11 mouse cellular contexts compared by ENCODE assay signal in the genomic region with DNA sequence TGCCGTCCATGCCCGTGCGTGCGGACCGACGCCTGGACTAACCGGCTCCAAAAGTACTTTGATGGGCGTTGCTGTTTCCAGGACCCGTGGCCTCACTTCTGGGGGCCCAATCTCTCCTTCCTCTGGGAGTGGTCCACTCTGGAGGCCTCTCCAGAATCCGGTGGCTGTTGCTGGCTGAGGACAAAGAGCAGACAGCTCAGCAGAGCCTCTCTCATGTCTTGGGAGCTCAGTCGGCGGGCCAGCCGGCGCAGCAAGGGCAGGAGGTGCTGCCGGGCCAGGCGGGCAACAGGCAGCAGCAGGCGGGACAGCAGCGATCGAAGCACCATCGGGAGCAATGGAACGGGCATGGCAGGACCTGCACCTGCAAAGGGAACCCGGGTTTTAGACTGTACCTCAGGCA. TPM values are rescaled to one million over a fixed set of nuclear protein-coding genes. Genes with fewer than 3 reads are reported as not detected.
DNase-seq lines count a peak whose midpoint lies in the region; ATAC-seq and TF ChIP-seq lines count a peak whose summit lies in the region.
"Had no signal": no experiment of that assay in that cellular context is flagged by ENCODE, and none has a peak within 500 bp of the region (broad histone marks: within the 10 kb centered on the region; RNA-seq: fewer than 3 reads in every experiment).

No protein-coding gene starts in this region.

- H3K4me3 ChIP-seq in erythroblast, embryonic 14.5 days (replicated peaks) = peak overlapping the region; percentile 64
- H3K4me3 ChIP-seq in kidney, embryonic 16.5 days (ENCODE audit: low read length) = peak overlapping the region; percentile 15
- no peak overlapping the region for H3K4me3 ChIP-seq in embryonic facial prominence, embryonic 11.5 days (ENCODE audit: low read depth, low read length)
- H3K4me3 ChIP-seq in liver, embryonic 14.5 days (ENCODE audit: insufficient read depth in 1 of 2, low read depth in 2 of 2, low read length in 2 of 2) = no peak overlapping the region
- H3K4me3 ChIP-seq: hindbrain, embryonic 15.5 days had no signal

- peak overlapping the region; percentile 26; the same call in 1 of the 2 replicates for H3K4me2 ChIP-seq in kidney, embryonic 16.5 days (replicated peaks; ENCODE audit: low read depth, low read length)
- H3K4me2 ChIP-seq in embryonic facial prominence, embryonic 11.5 days (ENCODE audit: low read depth, low read length) = no peak overlapping the region
- H3K4me2 ChIP-seq in liver, embryonic 14.5 days (ENCODE audit: low read depth) = peak overlapping the region; percentile 46
- H3K4me2 ChIP-seq: hindbrain, embryonic 15.5 days had no signal

- H3K4me1 ChIP-seq in erythroblast, embryonic 14.5 days (ENCODE audit: control insufficient read depth) = peaks cover 75% of the 10 kb centered on the region
- H3K4me1 ChIP-seq in kidney, embryonic 16.5 days (ENCODE audit: insufficient read depth, low read length) = peaks cover 38% of the 10 kb centered on the region
- peaks cover 11% of the 10 kb centered on the region for H3K4me1 ChIP-seq in embryonic facial prominence, embryonic 11.5 days (ENCODE audit: control insufficient read depth, insufficient read depth, low read length)
- peaks cover 36 to 47% of the 10 kb centered on the region in 2 experiments for H3K4me1 ChIP-seq in liver, embryonic 14.5 days (replicated peaks; ENCODE audit: control insufficient read depth in 2 of 2, insufficient read depth in 2 of 2, low read length in 1 of 2)

- peak overlapping the region; percentile 61; the same call in 1 of the 2 replicates for H3K27ac ChIP-seq in kidney, embryonic 16.5 days (ENCODE audit: low read length)
- H3K27ac ChIP-seq in embryonic facial prominence, embryonic 11.5 days (replicated peaks; ENCODE audit: low read depth, low read length) = no peak overlapping the region
- no peak overlapping the region for H3K27ac ChIP-seq in liver, embryonic 14.5 days
- H3K27ac ChIP-seq: hindbrain, embryonic 15.5 days had no signal

- 24% methylated on average over 22 of the region's 22 CpGs for WGBS in kidney, embryonic 16.5 days
- WGBS in embryonic facial prominence, embryonic 11.5 days = 10% methylated on average over 22 of the region's 22 CpGs
- WGBS in liver, embryonic 14.5 days (ENCODE audit: insufficient replicate concordance) = 35% methylated on average over 22 of the region's 22 CpGs

- TF ChIP-seq CTCF in liver, embryonic 14.5 days (IDR thresholded peaks at IDR 0.05; ENCODE audit: low read depth) = no peak

- no peaks in the 10 kb centered on the region for H3K9me3 ChIP-seq in erythroblast, embryonic 14.5 days (ENCODE audit: control insufficient read depth, low read length)
- H3K9me3 ChIP-seq in kidney, embryonic 16.5 days (ENCODE audit: low read length) = no peaks in the 10 kb centered on the region
- no peaks in the 10 kb centered on the region for H3K9me3 ChIP-seq in embryonic facial prominence, embryonic 11.5 days (replicated peaks; ENCODE audit: control insufficient read depth, low read length)
- no peaks in the 10 kb centered on the region for H3K9me3 ChIP-seq in liver, embryonic 14.5 days (ENCODE audit: control insufficient read depth, low read length)
- H3K9me3 ChIP-seq: hindbrain, embryonic 15.5 days had no signal

- H3K9ac ChIP-seq in kidney, embryonic 16.5 days (replicated peaks; ENCODE audit: low read length) = peak overlapping the region; percentile 48
- 0 out of 2 replicates have a peak overlapping the region, but pooled peaks have one; percentile 15 for H3K9ac ChIP-seq in embryonic facial prominence, embryonic 11.5 days (replicated peaks; ENCODE audit: low read length)
- H3K9ac ChIP-seq in liver, embryonic 14.5 days (replicated peaks) = peak overlapping the region; percentile 32
- H3K9ac ChIP-seq: hindbrain, embryonic 15.5 days had no signal

- no peaks in the 10 kb centered on the region for H3K36me3 ChIP-seq in erythroblast, embryonic 14.5 days (ENCODE audit: control insufficient read depth)
- no peaks in the 10 kb centered on the region for H3K36me3 ChIP-seq in kidney, embryonic 16.5 days (ENCODE audit: insufficient read depth, low read length)
- no peaks in the 10 kb centered on the region for H3K36me3 ChIP-seq in embryonic facial prominence, embryonic 11.5 days (replicated peaks; ENCODE audit: control insufficient read depth, insufficient read depth, low read depth, low read length)
- H3K36me3 ChIP-seq in liver, embryonic 14.5 days (replicated peaks; ENCODE audit: control insufficient read depth, insufficient read depth, low read depth) = no peaks in the 10 kb centered on the region
- H3K36me3 ChIP-seq: hindbrain, embryonic 15.5 days had no signal

- DNase-seq in kidney, postnatal 14 days = no peak
- DNase-seq in embryonic facial prominence, embryonic 11.5 days (ENCODE audit: low spot score) = no peak
- no peak for DNase-seq in liver, embryonic 14.5 days (ENCODE audit: low read depth in 3 of 3, low spot score in 3 of 3)
- no peak for DNase-seq in right cerebral cortex, postnatal 14 days
- DNase-seq in cerebellum, adult 9-10 months = no peak
- DNase-seq: lung, postnatal 10 days; thymus, postnatal 36 days had no signal

- no peak for ATAC-seq in erythroblast, adult 5-6 weeks (replicated peaks; ENCODE audit: low FRiP score, poor library complexity, severe bottlenecking)
- no peak for ATAC-seq in kidney, embryonic 16.5 days (ENCODE audit: low FRiP score, low TSS enrichment)
- ATAC-seq in embryonic facial prominence, embryonic 11.5 days (replicated peaks; ENCODE audit: insufficient number of reproducible peaks, low FRiP score, low TSS enrichment, low read depth) = no peak
- ATAC-seq in liver, embryonic 14.5 days (ENCODE audit: insufficient read depth) = no peak

- no peak for TF ChIP-seq EP300 in liver, embryonic 14.5 days (IDR thresholded peaks at IDR 0.05; ENCODE audit: low read depth)

- no peaks in the 10 kb centered on the region; the same call in 1 of the 2 replicates for H3K27me3 ChIP-seq in erythroblast, embryonic 14.5 days (ENCODE audit: control insufficient read depth)
- H3K27me3 ChIP-seq in kidney, embryonic 16.5 days (ENCODE audit: insufficient read depth, low read length) = peaks cover 9% of the 10 kb centered on the region; the same call in 1 of the 2 replicates
- H3K27me3 ChIP-seq in embryonic facial prominence, embryonic 11.5 days (ENCODE audit: control insufficient read depth, insufficient read depth, low read length) = peaks cover 5% of the 10 kb centered on the region; the same call in 1 of the 2 replicates
- no peaks in the 10 kb centered on the region; the same call in 1 of the 2 replicates for H3K27me3 ChIP-seq in liver, embryonic 14.5 days (ENCODE audit: control insufficient read depth, insufficient read depth, low read length)

RNA-seq across cellular contexts. Expression of gene Mymx, which starts 0.6 kb away (rescaled TPM):
- polyA plus RNA-seq in erythroblast, embryonic 14.5 days (2012) = 0.44 TPM in 1 of 2 replicates, not detected in the other
- total RNA-seq in erythroblast, adult 5-6 weeks (2015; ENCODE audit: low replicate concordance) = not detected in 2 replicates
- total RNA-seq in erythroblast, adult 5-6 weeks (2017; ENCODE audit: low replicate concordance) = not detected in 2 replicates
- 6.2 and 7.4 TPM in 2 replicates for polyA plus RNA-seq in kidney, embryonic 16.5 days (2015; fragmentation: Nextera tagmentation; extraction: Ambion mirVana)
- 1.6 and 5.6 TPM in 2 replicates for polyA plus RNA-seq in embryonic facial prominence, embryonic 11.5 days (2014; fragmentation: Nextera tagmentation; extraction: Ambion mirVana)
- polyA plus RNA-seq in liver, embryonic 14.5 days (2012; rRNA removed) = 0.10 TPM in 1 of 2 replicates, not detected in the other
- polyA plus RNA-seq in liver, embryonic 14.5 days (2014; fragmentation: Nextera tagmentation; extraction: Ambion mirVana) = not detected in 2 replicates
- polyA plus RNA-seq: hindbrain, embryonic 15.5 days had no signal

RNA-seq across cellular contexts. Expression of gene Slc29a1, which starts 1.9 kb away (rescaled TPM):
- 77.5 and 78.0 TPM in 2 replicates for polyA plus RNA-seq in erythroblast, embryonic 14.5 days (2012)
- total RNA-seq in erythroblast, adult 5-6 weeks (2015; ENCODE audit: low replicate concordance) = 15.9 and 34.5 TPM in 2 replicates
- total RNA-seq in erythroblast, adult 5-6 weeks (2017; ENCODE audit: low replicate concordance) = 32.9 and 46.5 TPM in 2 replicates
- 107 and 116 TPM in 2 replicates for polyA plus RNA-seq in kidney, embryonic 16.5 days (2015; fragmentation: Nextera tagmentation; extraction: Ambion mirVana)
- polyA plus RNA-seq in embryonic facial prominence, embryonic 11.5 days (2014; fragmentation: Nextera tagmentation; extraction: Ambion mirVana) = 52.5 and 58.9 TPM in 2 replicates
- 152 and 218 TPM in 2 replicates for polyA plus RNA-seq in liver, embryonic 14.5 days (2012; rRNA removed)
- 177 and 188 TPM in 2 replicates for polyA plus RNA-seq in liver, embryonic 14.5 days (2014; fragmentation: Nextera tagmentation; extraction: Ambion mirVana)

RNA-seq across cellular contexts. Expression of gene Hsp90ab1, which starts 28.3 kb away (rescaled TPM):
- 36.9 and 62.9 TPM in 2 replicates for polyA plus RNA-seq in erythroblast, embryonic 14.5 days (2012)
- 192 and 222 TPM in 2 replicates for total RNA-seq in erythroblast, adult 5-6 weeks (2015; ENCODE audit: low replicate concordance)
- total RNA-seq in erythroblast, adult 5-6 weeks (2017; ENCODE audit: low replicate concordance) = 246 and 293 TPM in 2 replicates
- polyA plus RNA-seq in kidney, embryonic 16.5 days (2015; fragmentation: Nextera tagmentation; extraction: Ambion mirVana) = 1,922 and 2,030 TPM in 2 replicates
- 1,660 and 1,740 TPM in 2 replicates for polyA plus RNA-seq in embryonic facial prominence, embryonic 11.5 days (2014; fragmentation: Nextera tagmentation; extraction: Ambion mirVana)
- 287 and 369 TPM in 2 replicates for polyA plus RNA-seq in liver, embryonic 14.5 days (2012; rRNA removed)
- polyA plus RNA-seq in liver, embryonic 14.5 days (2014; fragmentation: Nextera tagmentation; extraction: Ambion mirVana) = 531 and 582 TPM in 2 replicates

RNA-seq across cellular contexts. Expression of gene Slc35b2, which starts 37.7 kb away (rescaled TPM):
- 1.7 TPM in 2 replicates for polyA plus RNA-seq in erythroblast, embryonic 14.5 days (2012)
- 16.5 and 25.2 TPM in 2 replicates for total RNA-seq in erythroblast, adult 5-6 weeks (2015; ENCODE audit: low replicate concordance)
- total RNA-seq in erythroblast, adult 5-6 weeks (2017; ENCODE audit: low replicate concordance) = 2.2 and 21.7 TPM in 2 replicates
- polyA plus RNA-seq in kidney, embryonic 16.5 days (2015; fragmentation: Nextera tagmentation; extraction: Ambion mirVana) = 159 and 170 TPM in 2 replicates
- polyA plus RNA-seq in embryonic facial prominence, embryonic 11.5 days (2014; fragmentation: Nextera tagmentation; extraction: Ambion mirVana) = 85.6 and 92.2 TPM in 2 replicates
- polyA plus RNA-seq in liver, embryonic 14.5 days (2012; rRNA removed) = 27.6 and 29.9 TPM in 2 replicates
- polyA plus RNA-seq in liver, embryonic 14.5 days (2014; fragmentation: Nextera tagmentation; extraction: Ambion mirVana) = 44.8 and 46.4 TPM in 2 replicates

RNA-seq across cellular contexts. Expression of gene Nfkbie, which starts 45.8 kb away (rescaled TPM):
- 0.02 and 0.06 TPM in 2 replicates for polyA plus RNA-seq in erythroblast, embryonic 14.5 days (2012)
- total RNA-seq in erythroblast, adult 5-6 weeks (2015; ENCODE audit: low replicate concordance) = 1.5 and 1.7 TPM in 2 replicates
- 1.1 and 1.5 TPM in 2 replicates for total RNA-seq in erythroblast, adult 5-6 weeks (2017; ENCODE audit: low replicate concordance)
- 5.9 and 6.4 TPM in 2 replicates for polyA plus RNA-seq in kidney, embryonic 16.5 days (2015; fragmentation: Nextera tagmentation; extraction: Ambion mirVana)
- 3.5 and 5.3 TPM in 2 replicates for polyA plus RNA-seq in embryonic facial prominence, embryonic 11.5 days (2014; fragmentation: Nextera tagmentation; extraction: Ambion mirVana)
- polyA plus RNA-seq in liver, embryonic 14.5 days (2012; rRNA removed) = 0.62 and 0.65 TPM in 2 replicates
- polyA plus RNA-seq in liver, embryonic 14.5 days (2014; fragmentation: Nextera tagmentation; extraction: Ambion mirVana) = 0.66 TPM in 2 replicates

Comparison
In these comparisons a context has a peak if more than half of its experiments do, and no peak if none do; other contexts are left out.
1. H3K4me3 ChIP-seq: peak in erythroblast, embryonic 14.5 days (single experiment) and kidney, embryonic 16.5 days (single experiment); none in embryonic facial prominence, embryonic 11.5 days (single experiment) and liver, embryonic 14.5 days (0 of 2).
2. Peak in every context shown above with its lines, with median percentiles within 50 percentile points of each other: H3K9ac ChIP-seq.